Mouse (Mus musculus) kidney, adult 11 months (tissue): ENCODE results near the gene Zfp113.

Experiments used
- DNase-seq: peaks from one replicate; pipeline ENCODE4 v3.0.0; 2022

The Zfp113 gene

DNA sequence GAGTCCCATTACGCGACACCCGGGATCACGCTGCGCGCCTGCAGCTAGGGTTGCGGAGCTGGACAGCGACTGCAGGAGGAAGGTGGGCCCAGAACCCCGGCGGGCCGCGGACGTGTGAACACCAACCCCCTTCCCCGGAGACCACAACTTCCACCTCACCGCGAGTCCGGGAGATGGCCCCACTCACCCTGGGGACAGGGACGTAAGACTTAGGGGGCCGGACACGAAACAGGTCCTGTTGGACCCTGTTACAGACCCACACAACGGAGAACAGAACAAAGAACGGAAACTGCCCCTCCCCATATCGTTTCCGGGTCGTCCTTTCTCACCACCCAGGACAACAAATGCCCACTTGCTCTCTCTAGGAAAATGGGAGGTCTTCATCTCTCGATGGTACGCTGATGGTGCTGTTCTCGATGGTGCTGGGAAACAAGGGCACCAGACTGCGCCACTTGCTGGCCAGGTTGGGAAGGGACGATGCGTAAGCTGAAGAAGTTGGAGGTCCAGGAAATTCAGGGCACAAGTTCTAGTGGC lies at the start of gene Zfp113:
Gene Zfp113 (minus strand): TSS at position 302 of the 534 bp plus-strand sequence.
- DNase-seq = peak; percentile 95

- no peak for DNase-seq
Observed at GRCm38 (mm10) chr5:138202086-138202485, 46.5 kb upstream of the Zfp113 start.

DNA sequence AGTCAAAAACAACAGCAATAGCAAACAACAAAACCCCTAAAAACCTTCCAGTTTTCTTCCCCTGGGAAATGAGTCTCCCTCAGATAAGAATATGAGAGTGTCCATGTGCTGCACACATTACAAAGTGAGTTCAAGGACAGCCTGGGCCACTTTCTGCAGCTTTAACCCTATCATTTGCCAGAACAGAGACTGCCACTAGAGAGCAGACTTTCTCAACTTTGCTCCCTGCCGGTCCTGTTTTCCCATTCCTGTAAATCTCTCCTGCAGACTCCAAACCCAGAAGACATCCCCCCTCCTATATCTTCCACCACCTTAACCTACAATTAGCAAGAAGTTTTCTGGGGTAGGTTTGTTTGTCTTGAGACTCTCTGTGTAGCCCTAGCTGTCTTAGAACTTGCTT lies 44.0 kb upstream of the Zfp113 start:
- DNase-seq = no peak

DNA sequence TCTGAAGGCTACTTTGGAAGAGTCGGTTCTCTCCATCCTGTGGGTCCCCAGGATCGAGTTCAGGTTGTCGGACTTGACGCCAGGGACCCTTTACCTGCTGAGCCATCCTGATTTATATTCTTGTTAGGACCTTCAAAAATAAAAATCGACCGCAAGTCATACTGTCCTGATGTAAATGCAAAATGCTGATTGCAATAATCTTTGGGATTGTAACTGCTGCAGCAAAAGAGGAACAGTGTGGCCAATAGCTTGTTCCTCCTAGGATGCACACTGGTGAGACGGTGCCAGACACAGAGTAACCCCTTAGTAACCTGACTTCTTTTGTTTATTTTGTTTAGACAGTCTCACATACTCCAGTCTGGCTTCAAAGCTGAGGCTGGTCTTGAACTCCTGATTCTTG lies 39.9 kb upstream of the Zfp113 start:
- DNase-seq = no peak

DNA sequence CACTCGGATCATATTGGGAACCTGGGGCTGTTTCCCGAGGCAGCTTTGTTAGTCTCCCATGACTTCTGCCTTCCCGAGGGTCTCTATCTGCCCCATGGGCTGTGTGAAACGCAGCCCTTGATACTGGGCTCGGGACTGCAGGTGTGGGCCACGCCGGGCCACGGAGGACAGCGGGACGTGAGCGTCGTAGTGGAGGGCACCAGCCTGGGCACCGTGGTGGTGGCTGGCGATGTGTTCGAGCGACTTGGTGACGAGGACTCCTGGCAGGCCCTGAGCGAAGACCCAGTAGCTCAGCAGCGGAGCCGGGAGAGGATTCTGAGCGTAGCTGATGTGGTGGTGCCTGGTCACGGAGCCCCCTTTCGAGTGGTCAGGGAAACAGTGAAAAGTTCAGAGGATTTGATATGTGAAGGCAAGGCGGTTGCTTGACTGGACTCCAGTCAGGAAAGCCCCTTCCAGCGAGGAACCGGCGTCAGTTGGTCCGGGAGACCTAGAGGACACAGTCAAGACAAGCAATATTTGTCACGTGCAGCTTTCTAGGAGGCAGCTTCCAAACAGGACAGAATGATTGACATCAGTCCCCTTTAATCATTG lies 39.3 kb upstream of the Zfp113 start:
- DNase-seq = no peak

DNA sequence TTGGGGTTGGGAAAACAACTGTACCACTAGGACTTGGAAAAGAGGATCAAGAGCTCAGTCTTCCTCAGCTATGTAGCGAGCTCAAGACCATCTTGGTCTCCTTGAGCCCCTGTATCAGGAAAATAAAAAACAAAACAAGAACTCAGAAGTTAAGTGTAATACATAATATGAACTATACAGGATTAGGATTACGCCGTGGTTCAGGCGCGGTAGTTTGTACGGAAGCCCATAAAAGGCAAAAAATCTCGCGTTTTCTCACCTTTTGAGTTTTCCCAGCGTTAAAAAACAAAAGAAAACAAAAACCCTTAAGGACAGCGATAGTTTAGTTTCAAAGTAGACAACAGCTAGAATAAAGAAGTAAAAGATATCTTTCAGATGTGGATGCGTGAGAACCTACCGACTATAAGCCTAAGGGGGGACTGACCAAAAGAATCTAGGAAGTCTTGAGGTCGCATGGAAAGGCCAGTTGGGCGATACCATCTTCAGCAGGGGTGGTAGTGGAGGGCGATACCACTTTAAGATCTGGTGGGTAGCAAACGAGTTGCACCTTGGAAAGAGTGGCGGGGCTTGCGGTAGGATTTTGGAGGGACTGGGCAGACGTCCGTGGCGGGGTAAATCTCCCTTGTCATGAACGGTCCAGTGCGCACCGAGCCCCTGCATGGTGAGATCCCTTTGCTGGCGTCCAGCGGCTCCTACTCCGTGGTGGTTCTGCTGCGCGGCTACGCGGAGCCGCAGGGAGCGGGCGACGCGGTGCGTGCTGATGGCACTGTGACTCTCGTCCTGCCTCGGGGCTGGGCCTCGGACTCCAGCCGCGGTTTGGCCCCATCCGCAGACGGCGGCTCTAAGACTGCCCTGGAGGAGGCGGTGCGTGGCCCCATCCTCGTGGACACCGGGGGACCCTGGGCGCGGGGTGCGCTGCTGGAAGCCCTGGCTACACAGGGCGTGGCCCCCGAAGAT lies 38.5 kb upstream of the Zfp113 start, which contains the start of gene Mblac1:
Gene Mblac1 (plus strand): TSS at position 544 of the 957 bp plus-strand sequence.
- peak; percentile 86 for DNase-seq

- DNase-seq = peak; percentile 75
Observed at GRCm38 (mm10) chr5:138187661-138188306, 32.2 kb upstream of the Zfp113 start.

DNA sequence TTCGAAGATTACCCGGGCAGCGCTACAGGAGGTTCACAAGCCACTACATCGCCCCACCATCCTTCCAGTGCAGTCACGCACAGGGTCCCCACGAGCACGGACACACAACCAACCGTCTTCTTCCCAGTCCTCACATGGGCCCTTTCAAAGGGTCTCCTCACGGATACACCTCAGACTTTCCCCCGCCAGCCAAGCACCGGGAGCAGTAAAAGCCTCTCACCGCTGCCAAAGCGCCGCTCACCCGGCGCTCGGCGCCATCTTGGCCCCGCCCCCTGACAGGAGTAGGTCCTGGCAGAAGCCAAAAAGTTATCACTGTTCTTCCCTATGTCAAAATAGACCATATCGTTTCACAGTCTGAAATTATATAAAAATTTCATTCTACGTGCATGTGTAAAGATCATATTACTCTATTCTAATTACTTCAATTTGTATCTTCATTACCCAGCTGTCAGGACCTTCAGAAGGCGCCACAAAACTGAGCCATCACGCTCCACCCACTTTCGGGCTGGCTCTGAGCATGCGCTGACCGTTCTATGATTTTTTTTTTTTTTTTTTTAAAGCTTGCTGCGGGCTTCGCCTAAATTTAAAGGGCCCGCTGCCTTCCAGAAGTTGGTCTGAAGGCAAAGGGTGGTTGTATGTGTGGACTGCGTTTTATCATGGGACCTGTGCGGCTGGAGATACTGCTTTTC lies 31.6 kb upstream of the Zfp113 start, which contains the start of the genes Taf6 and Cnpy4:
Gene Taf6 (minus strand): TSS at position 502 of the 689 bp plus-strand sequence.
Gene Cnpy4 (plus strand): TSS at position 536 of the 689 bp plus-strand sequence.
- peak; percentile 78 for DNase-seq

- DNase-seq = no peak
Observed at GRCm38 (mm10) chr5:138173217-138173616, 17.7 kb upstream of the Zfp113 start.

GRCm38 (mm10) chr5:138171695-138172491 lies 16.3 kb upstream of the Zfp113 start, which contains the start of the genes Ap4m1 and Mcm7:
Gene Ap4m1 (plus strand): TSS chr5:138172002.
Gene Mcm7 (minus strand): TSS chr5:138172422.
- DNase-seq = peak; percentile 98

DNA sequence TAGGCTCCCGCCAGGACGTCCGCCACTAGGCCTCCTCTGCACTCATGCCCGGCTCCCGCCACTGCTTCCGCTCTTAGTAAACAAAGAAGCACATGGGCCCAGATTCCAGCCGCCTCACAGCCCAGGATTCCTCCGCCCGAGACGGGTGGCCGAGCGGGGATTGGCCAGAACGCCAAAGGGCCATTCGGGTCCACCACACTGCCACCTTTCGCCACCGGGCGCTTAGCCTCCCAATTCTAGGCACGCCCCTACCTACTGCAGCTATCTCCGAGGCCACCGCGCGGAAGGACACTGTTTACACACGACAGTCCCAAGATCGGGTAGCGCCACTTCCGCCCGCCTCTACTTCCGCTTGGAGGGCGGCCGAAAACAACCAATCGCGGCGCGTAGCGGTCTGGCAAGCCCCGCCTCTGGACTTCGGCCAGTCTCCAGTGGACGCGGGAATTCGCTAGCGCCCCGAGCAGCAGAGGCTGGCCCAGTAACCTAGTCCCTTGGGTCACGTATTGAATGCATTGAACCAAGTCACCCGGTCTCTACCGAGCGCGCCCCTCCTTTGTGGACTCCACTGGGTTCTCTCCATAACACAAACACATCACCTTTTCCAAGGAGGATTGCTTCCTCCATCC lies 15.5 kb upstream of the Zfp113 start:
- DNase-seq = peak; percentile 98

GRCm38 (mm10) chr5:138165594-138165993 lies 10.1 kb upstream of the Zfp113 start:
- no peak for DNase-seq

- no peak for DNase-seq
Observed at GRCm38 (mm10) chr5:138163610-138164009, 8.1 kb upstream of the Zfp113 start.

DNA sequence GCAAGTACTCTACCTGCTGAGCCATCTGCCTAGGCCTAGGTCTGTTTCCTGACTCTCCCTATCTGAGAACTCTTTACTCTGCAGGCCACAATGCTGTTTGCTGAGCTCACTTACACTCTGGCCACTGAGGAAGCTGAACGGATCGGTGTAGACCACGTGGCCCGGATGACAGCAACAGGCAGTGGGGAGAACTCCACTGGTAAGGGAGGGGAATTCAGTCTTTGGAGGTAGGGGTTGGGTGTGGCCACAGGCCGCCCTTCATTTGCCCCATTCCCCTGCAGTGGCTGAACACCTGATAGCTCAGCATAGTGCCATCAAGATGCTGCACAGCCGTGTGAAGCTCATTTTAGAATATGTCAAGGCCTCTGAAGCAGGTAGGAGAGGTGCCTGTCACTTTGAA lies 7.5 kb upstream of the Zfp113 start:
- DNase-seq = no peak

DNA sequence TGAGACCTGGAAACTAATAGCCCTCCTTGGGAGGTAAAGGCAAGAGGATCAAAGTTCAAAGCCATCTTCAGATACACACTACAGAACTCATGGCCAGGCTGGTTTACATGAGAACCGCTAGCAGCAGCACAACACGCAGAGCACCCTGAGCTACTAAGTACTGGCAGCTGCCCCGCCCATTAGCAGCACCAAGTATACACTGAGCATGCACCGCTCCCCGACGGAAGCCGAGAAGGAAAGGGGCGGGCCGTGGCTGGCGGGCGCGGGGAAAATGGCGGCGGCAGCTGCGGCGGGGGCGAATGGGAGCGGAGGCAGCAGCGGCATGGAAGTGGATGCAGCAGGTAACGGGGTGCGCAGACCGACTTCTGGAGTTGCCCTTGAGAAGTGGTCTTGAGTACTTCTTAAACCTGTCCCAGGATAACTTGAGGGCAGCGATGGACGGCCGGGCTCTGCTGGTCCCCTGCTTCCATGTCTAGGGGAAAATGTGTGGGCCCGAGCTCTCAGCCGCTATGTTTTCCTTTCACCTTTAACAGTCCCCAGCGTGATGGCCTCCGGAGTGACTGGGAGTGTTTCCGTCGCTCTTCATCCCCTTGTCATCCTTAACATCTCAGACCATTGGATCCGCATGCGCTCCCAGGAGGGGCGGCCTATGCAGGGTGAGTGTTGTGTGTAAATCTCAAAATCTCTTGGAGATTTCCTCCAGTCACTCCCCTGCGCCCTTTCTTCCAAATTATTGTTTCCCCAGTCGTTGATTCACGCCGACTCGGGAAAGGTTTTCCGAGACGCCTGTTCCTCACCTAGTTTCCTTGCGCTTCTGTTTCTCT lies 5.5 kb upstream of the Zfp113 start, which contains the start of gene Cops6:
Gene Cops6 (plus strand): TSS at position 230 of the 824 bp plus-strand sequence.
- peak; percentile 91 for DNase-seq

DNA sequence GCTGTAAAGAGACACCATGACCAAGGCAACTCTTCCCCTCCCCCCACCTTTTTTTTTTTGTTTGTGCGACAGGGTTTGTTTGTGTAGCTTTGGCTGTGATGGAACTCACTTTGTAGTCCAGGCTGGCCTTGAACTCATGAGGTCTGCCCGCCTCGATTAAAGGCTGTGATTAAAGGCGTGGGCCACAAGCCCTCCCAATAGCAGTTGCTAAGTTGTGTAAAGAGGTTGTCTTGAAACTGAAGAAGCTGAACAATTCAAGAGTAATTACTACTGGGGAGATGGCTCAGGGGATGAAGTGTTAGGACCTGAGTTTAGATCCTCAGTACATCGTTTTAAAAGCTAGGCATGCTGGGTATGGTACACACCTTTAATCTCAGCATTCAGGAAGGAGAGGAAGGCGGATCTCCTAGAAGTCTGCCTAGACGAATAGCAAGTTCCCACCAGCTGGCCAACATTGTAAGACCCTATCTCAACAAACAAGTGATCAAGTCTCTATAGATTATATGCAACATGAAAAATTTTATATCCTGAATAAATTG lies 4.7 kb upstream of the Zfp113 start:
- DNase-seq = no peak

GRCm38 (mm10) chr5:138154390-138154789 lies 1.2 kb downstream of the Zfp113 start:
- DNase-seq = no peak

GRCm38 (mm10) chr5:138138585-138138984 lies 17.0 kb downstream of the Zfp113 start:
- no peak for DNase-seq

- DNase-seq = no peak
Observed at GRCm38 (mm10) chr5:138137935-138138549, 17.5 kb downstream of the Zfp113 start.
